Mouse (Mus musculus): ENCODE measurements around the gene Fndc3b. TPM values are rescaled to one million over a fixed set of nuclear protein-coding genes. Genes with fewer than 3 reads are reported as not detected.

Fndc3b gene
- polyA plus RNA-seq, 1 experiment from 2014 or later = 12.3 TPM

- WGBS = 80% methylated on average over 9 of the region's 9 CpGs
- H3K27ac ChIP-seq (ENCODE audit: low read depth, low read length) = no peak overlapping the region
Measured at GRCm38 (mm10) chr3:27704641-27705040, 6.5 kb downstream of the Fndc3b start.

GRCm38 (mm10) chr3:27703531-27703930 lies 7.6 kb downstream of the Fndc3b start:
- Histone ChIP-seq H3K9ac (ENCODE audit: low read depth, low read length) (no peak overlapping the region), H3K4me1 (replicated peaks; ENCODE audit: control insufficient read depth, insufficient read depth, low read length) (peaks cover 4% of the 10 kb centered on the region; the same call in 1 of the 2 replicates), H3K9me3 (ENCODE audit: control insufficient read depth, low read length) (no peaks in the 10 kb centered on the region), H3K4me3 (ENCODE audit: low read depth, low read length) (no peak overlapping the region), H3K27me3 (replicated peaks; ENCODE audit: control insufficient read depth, insufficient read depth, low read length) (no peaks in the 10 kb centered on the region), H3K4me2 (no peak overlapping the region), H3K36me3 (ENCODE audit: control insufficient read depth, insufficient read depth, low read length) (peaks cover 2% of the 10 kb centered on the region; the same call in 1 of the 2 replicates), H3K27ac (ENCODE audit: low read depth, low read length) (no peak overlapping the region)
- WGBS = 82% methylated on average over 8 of the region's 8 CpGs
- no peak for DNase-seq (ENCODE audit: low spot score)
- ATAC-seq (replicated peaks; ENCODE audit: low FRiP score) = no peak

More at GRCm38 (mm10) chr3:27704641-27705040, 6.5 kb downstream of the Fndc3b start:
- ATAC-seq (replicated peaks; ENCODE audit: low FRiP score) (no peak), DNase-seq (ENCODE audit: low spot score) (no peak)
- Histone ChIP-seq H3K4me2 (no peak overlapping the region), H3K9me3 (ENCODE audit: control insufficient read depth, low read length) (no peaks in the 10 kb centered on the region), H3K27me3 (replicated peaks; ENCODE audit: control insufficient read depth, insufficient read depth, low read length) (peaks cover 7% of the 10 kb centered on the region), H3K9ac (ENCODE audit: low read depth, low read length) (no peak overlapping the region), H3K4me1 (replicated peaks; ENCODE audit: control insufficient read depth, insufficient read depth, low read length) (peaks cover 4% of the 10 kb centered on the region; the same call in 1 of the 2 replicates), H3K36me3 (ENCODE audit: control insufficient read depth, insufficient read depth, low read length) (peaks cover 2% of the 10 kb centered on the region; the same call in 1 of the 2 replicates), H3K4me3 (ENCODE audit: low read depth, low read length) (no peak overlapping the region)

GRCm38 (mm10) chr3:27703081-27703480 lies 8.0 kb downstream of the Fndc3b start:
- peaks cover 4% of the 10 kb centered on the region; the same call in 1 of the 2 replicates for H3K4me1 ChIP-seq (replicated peaks; ENCODE audit: control insufficient read depth, insufficient read depth, low read length)
- ATAC-seq (replicated peaks; ENCODE audit: low FRiP score) = no peak

GRCm38 (mm10) chr3:27698671-27699070 lies 12.4 kb downstream of the Fndc3b start:
- H3K36me3 ChIP-seq (ENCODE audit: control insufficient read depth, insufficient read depth, low read length) = peaks cover under 1% of the 10 kb centered on the region; the same call in 1 of the 2 replicates
- DNase-seq (ENCODE audit: low spot score) (no peak), ATAC-seq (replicated peaks; ENCODE audit: low FRiP score) (no peak)
- H3K4me2 ChIP-seq = no peak overlapping the region
- H3K27ac ChIP-seq (ENCODE audit: low read depth, low read length) = no peak overlapping the region
- H3K9ac ChIP-seq (ENCODE audit: low read depth, low read length) = no peak overlapping the region
- 95% methylated on average over 6 of the region's 6 CpGs for WGBS
- H3K27me3 ChIP-seq (replicated peaks; ENCODE audit: control insufficient read depth, insufficient read depth, low read length) = no peaks in the 10 kb centered on the region
- H3K4me3 ChIP-seq (ENCODE audit: low read depth, low read length) = no peak overlapping the region
- no peaks in the 10 kb centered on the region for H3K9me3 ChIP-seq (ENCODE audit: control insufficient read depth, low read length)
- H3K4me1 ChIP-seq (replicated peaks; ENCODE audit: control insufficient read depth, insufficient read depth, low read length) = peaks cover 4% of the 10 kb centered on the region; the same call in 1 of the 2 replicates

More at GRCm38 (mm10) chr3:27703081-27703480, 8.0 kb downstream of the Fndc3b start:
- DNase-seq (ENCODE audit: low spot score) = no peak
- Histone ChIP-seq H3K27ac (ENCODE audit: low read depth, low read length) (no peak overlapping the region), H3K9me3 (ENCODE audit: control insufficient read depth, low read length) (no peaks in the 10 kb centered on the region), H3K9ac (ENCODE audit: low read depth, low read length) (no peak overlapping the region), H3K4me3 (ENCODE audit: low read depth, low read length) (no peak overlapping the region), H3K27me3 (replicated peaks; ENCODE audit: control insufficient read depth, insufficient read depth, low read length) (no peaks in the 10 kb centered on the region), H3K36me3 (ENCODE audit: control insufficient read depth, insufficient read depth, low read length) (peaks cover 2% of the 10 kb centered on the region; the same call in 1 of the 2 replicates), H3K4me2 (no peak overlapping the region)
- 91% methylated on average over 2 of the region's 2 CpGs for WGBS

- Histone ChIP-seq H3K4me3 (ENCODE audit: low read depth, low read length) (no peak overlapping the region), H3K9me3 (ENCODE audit: control insufficient read depth, low read length) (no peaks in the 10 kb centered on the region), H3K27me3 (replicated peaks; ENCODE audit: control insufficient read depth, insufficient read depth, low read length) (no peaks in the 10 kb centered on the region), H3K4me2 (no peak overlapping the region), H3K9ac (ENCODE audit: low read depth, low read length) (no peak overlapping the region), H3K36me3 (ENCODE audit: control insufficient read depth, insufficient read depth, low read length) (no peaks in the 10 kb centered on the region), H3K4me1 (replicated peaks; ENCODE audit: control insufficient read depth, insufficient read depth, low read length) (peaks cover 8% of the 10 kb centered on the region), H3K27ac (ENCODE audit: low read depth, low read length) (no peak overlapping the region)
- WGBS = 68% methylated on average over 5 of the region's 5 CpGs
- DNase-seq (ENCODE audit: low spot score) (no peak), ATAC-seq (replicated peaks; ENCODE audit: low FRiP score) (no peak)
Measured at GRCm38 (mm10) chr3:27696449-27696797, 14.7 kb downstream of the Fndc3b start.

- Histone ChIP-seq H3K27ac (ENCODE audit: low read depth, low read length) (no peak overlapping the region), H3K4me1 (replicated peaks; ENCODE audit: control insufficient read depth, insufficient read depth, low read length) (peaks cover 12% of the 10 kb centered on the region)
Measured at GRCm38 (mm10) chr3:27695612-27696448, 15.3 kb downstream of the Fndc3b start.

GRCm38 (mm10) chr3:27694586-27694985 lies 16.5 kb downstream of the Fndc3b start:
- Histone ChIP-seq H3K27ac (ENCODE audit: low read depth, low read length) (no peak overlapping the region), H3K9ac (ENCODE audit: low read depth, low read length) (no peak overlapping the region), H3K4me3 (ENCODE audit: low read depth, low read length) (no peak overlapping the region), H3K4me2 (no peak overlapping the region), H3K27me3 (replicated peaks; ENCODE audit: control insufficient read depth, insufficient read depth, low read length) (no peaks in the 10 kb centered on the region), H3K36me3 (ENCODE audit: control insufficient read depth, insufficient read depth, low read length) (no peaks in the 10 kb centered on the region), H3K9me3 (ENCODE audit: control insufficient read depth, low read length) (no peaks in the 10 kb centered on the region), H3K4me1 (replicated peaks; ENCODE audit: control insufficient read depth, insufficient read depth, low read length) (peaks cover 21% of the 10 kb centered on the region)
- ATAC-seq (replicated peaks; ENCODE audit: low FRiP score) (no peak), DNase-seq (ENCODE audit: low spot score) (no peak)
- WGBS = 78% methylated on average over 10 of the region's 10 CpGs

More at GRCm38 (mm10) chr3:27695612-27696448, 15.3 kb downstream of the Fndc3b start:
- no peak overlapping the region for H3K4me3 ChIP-seq (ENCODE audit: low read depth, low read length)
- H3K27me3 ChIP-seq (replicated peaks; ENCODE audit: control insufficient read depth, insufficient read depth, low read length) = no peaks in the 10 kb centered on the region
- DNase-seq (ENCODE audit: low spot score) = no peak
- no peak overlapping the region for H3K9ac ChIP-seq (ENCODE audit: low read depth, low read length)
- 73% methylated on average over 16 of the region's 16 CpGs for WGBS
- no peaks in the 10 kb centered on the region for H3K36me3 ChIP-seq (ENCODE audit: control insufficient read depth, insufficient read depth, low read length)
- ATAC-seq (replicated peaks; ENCODE audit: low FRiP score) = no peak
- no peak overlapping the region for H3K4me2 ChIP-seq
- H3K9me3 ChIP-seq (ENCODE audit: control insufficient read depth, low read length) = no peaks in the 10 kb centered on the region

GRCm38 (mm10) chr3:27694111-27694510 lies 17.0 kb downstream of the Fndc3b start:
- H3K4me2 ChIP-seq = no peak overlapping the region
- WGBS = 84% methylated on average over 5 of the region's 5 CpGs
- no peak overlapping the region for H3K27ac ChIP-seq (ENCODE audit: low read depth, low read length)
- ATAC-seq (replicated peaks; ENCODE audit: low FRiP score) (no peak), DNase-seq (ENCODE audit: low spot score) (no peak)
- no peaks in the 10 kb centered on the region for H3K9me3 ChIP-seq (ENCODE audit: control insufficient read depth, low read length)
- no peaks in the 10 kb centered on the region for H3K36me3 ChIP-seq (ENCODE audit: control insufficient read depth, insufficient read depth, low read length)
- H3K27me3 ChIP-seq (replicated peaks; ENCODE audit: control insufficient read depth, insufficient read depth, low read length) = no peaks in the 10 kb centered on the region
- H3K9ac ChIP-seq (ENCODE audit: low read depth, low read length) = no peak overlapping the region
- H3K4me1 ChIP-seq (replicated peaks; ENCODE audit: control insufficient read depth, insufficient read depth, low read length) = peaks cover 26% of the 10 kb centered on the region
- no peak overlapping the region for H3K4me3 ChIP-seq (ENCODE audit: low read depth, low read length)

All from liver, embryonic 11.5 days (tissue).